7 mouse cellular contexts compared by ENCODE assay signal in genomic region chr1:193541934-193542580, GRCm38 (mm10).
A peak's percentile ranks its signal among the peaks of the same experiment; 100 is the strongest.
DNase-seq lines count a peak whose midpoint lies in the region; ATAC-seq and TF ChIP-seq lines count a peak whose summit lies in the region.

No protein-coding gene starts in this region.

- 24% methylated on average over 13 of the region's 13 CpGs for WGBS in hindbrain, embryonic 10.5 days
- 23% methylated on average over 13 of the region's 13 CpGs for WGBS in neural tube, embryonic 13.5 days

- H3K4me1 ChIP-seq in hindbrain, embryonic 10.5 days (replicated peaks): peaks cover 21% of the 10 kb centered on the region
- H3K4me1 ChIP-seq in neural tube, embryonic 13.5 days (replicated peaks): peaks cover 24% of the 10 kb centered on the region

- peak; percentile 20 for DNase-seq in kidney, postnatal 10 days
- no peak for DNase-seq in kidney, adult 8-10 months
- peak; percentile 40 for DNase-seq in embryo, embryonic 10 days (ENCODE audit: low spot score)
- peak; percentile 29 for DNase-seq in hindbrain, embryonic 10.5 days (ENCODE audit: low spot score)
- no peak for DNase-seq in urinary bladder, postnatal 36 days (ENCODE audit: low spot score in 2 of 2)
- DNase-seq in left cerebral cortex, adult 2 months (ENCODE audit: extremely low spot score in 1 of 2, low spot score in 2 of 2): no peak

- TF ChIP-seq CTCF in left cerebral cortex, adult 2 months (IDR thresholded peaks at IDR 0.05): no peak

- peak overlapping the region; percentile 20; the same call in 1 of the 2 replicates for H3K4me2 ChIP-seq in neural tube, embryonic 13.5 days

- peaks cover 3% of the 10 kb centered on the region for H3K27me3 ChIP-seq in hindbrain, embryonic 10.5 days (ENCODE audit: insufficient read depth, poor library complexity, severe bottlenecking)
- H3K27me3 ChIP-seq in neural tube, embryonic 13.5 days: no peaks in the 10 kb centered on the region

- ATAC-seq in neural tube, embryonic 13.5 days (ENCODE audit: low read depth): 0 out of 2 replicates have a peak, but pooled peaks have one; percentile 19

- intact Hi-C loops in left cerebral cortex, adult 2 months (cut with DNase I): no loop called here

- no peaks in the 10 kb centered on the region for H3K36me3 ChIP-seq in hindbrain, embryonic 10.5 days
- H3K36me3 ChIP-seq in neural tube, embryonic 13.5 days: no peaks in the 10 kb centered on the region

- H3K9ac ChIP-seq in neural tube, embryonic 13.5 days: peak overlapping the region; percentile 26; the same call in 1 of the 2 replicates

- 0 out of 2 replicates have a peak overlapping the region, but pooled peaks have one; percentile 13 for H3K4me3 ChIP-seq in hindbrain, embryonic 10.5 days
- H3K4me3 ChIP-seq in neural tube, embryonic 13.5 days: no peak overlapping the region
- no peak overlapping the region for H3K4me3 ChIP-seq in left cerebral cortex, adult 2 months

- H3K27ac ChIP-seq in hindbrain, embryonic 10.5 days: peak overlapping the region; percentile 66
- 0 out of 2 replicates have a peak overlapping the region, but pooled peaks have one; percentile 0 for H3K27ac ChIP-seq in neural tube, embryonic 13.5 days (replicated peaks)
- no peak overlapping the region for H3K27ac ChIP-seq in left cerebral cortex, adult 2 months

- H3K9me3 ChIP-seq in hindbrain, embryonic 10.5 days: no peaks in the 10 kb centered on the region
- no peaks in the 10 kb centered on the region for H3K9me3 ChIP-seq in neural tube, embryonic 13.5 days

Comparison
In these comparisons a context has a peak if more than half of its experiments do, and no peak if none do; other contexts are left out.
1. DNase-seq: peak in kidney, postnatal 10 days (single experiment), embryo, embryonic 10 days (single experiment) and hindbrain, embryonic 10.5 days (single experiment); none in kidney, adult 8-10 months (0 of 2), urinary bladder, postnatal 36 days (0 of 2) and left cerebral cortex, adult 2 months (0 of 2).